Mouse (Mus musculus): ENCODE results near the gene Zswim7. TPM values are rescaled to one million over a fixed set of nuclear protein-coding genes. Genes with fewer than 3 reads are reported as not detected.

Zswim7 gene
- total RNA-seq (2014; rRNA removed) (7.3 and 19.6 TPM in 2 replicates), polyA plus RNA-seq (2015; fragmentation: Nextera tagmentation; extraction: Ambion mirVana) (19.6 and 23.6 TPM in 2 replicates)

- H3K9me3 ChIP-seq (ENCODE audit: low read length): no peaks in the 10 kb centered on the region
- peak within 1 kb of the TSS; percentile 90 for H3K27ac ChIP-seq (ENCODE audit: low read depth, low read length)
- H3K4me1 ChIP-seq (ENCODE audit: insufficient read depth): no peaks in the 10 kb centered on the region
- no peaks in the 10 kb centered on the region for H3K27me3 ChIP-seq (ENCODE audit: insufficient read depth, low read length)
- WGBS: under 1% methylated on average over 67 of the region's 68 CpGs
- peaks cover 12% of the 10 kb centered on the region for H3K36me3 ChIP-seq (ENCODE audit: insufficient read depth)
- H3K4me2 ChIP-seq (ENCODE audit: low read depth): peak within 1 kb of the TSS; percentile 71
- peak within 1 kb of the TSS; percentile 74 for H3K4me3 ChIP-seq (ENCODE audit: low read depth, low read length)
- TF ChIP-seq CTCF (IDR thresholded peaks at IDR 0.05; ENCODE audit: low read depth): peak; percentile 83
- ATAC-seq: peak; percentile 97
- peak within 1 kb of the TSS; percentile 82 for H3K9ac ChIP-seq
- DNase-seq: peak; percentile 96
These were observed at the start of gene Zswim7, which contains the start of gene Ttc19 for GRCm38 (mm10) chr11:62280675-62281600. TSS of gene Zswim7 (minus strand) at chr11:62281375. TSS of gene Ttc19 (plus strand) at chr11:62281473.

- H3K4me2 ChIP-seq (ENCODE audit: low read depth): no peak overlapping the region
- peaks cover 72% of the 10 kb centered on the region for H3K36me3 ChIP-seq (ENCODE audit: insufficient read depth)
- DNase-seq: no peak
- H3K9ac ChIP-seq: no peak overlapping the region
- no peak overlapping the region for H3K4me3 ChIP-seq (ENCODE audit: low read depth, low read length)
- H3K9me3 ChIP-seq (ENCODE audit: low read length): no peaks in the 10 kb centered on the region
- no peak for TF ChIP-seq CTCF (IDR thresholded peaks at IDR 0.05; ENCODE audit: low read depth)
- H3K4me1 ChIP-seq (ENCODE audit: insufficient read depth): no peaks in the 10 kb centered on the region
- no peaks in the 10 kb centered on the region for H3K27me3 ChIP-seq (ENCODE audit: insufficient read depth, low read length)
- no peak overlapping the region for H3K27ac ChIP-seq (ENCODE audit: low read depth, low read length)
- 94% methylated on average over 3 of the region's 3 CpGs for WGBS
- no peak for ATAC-seq
These were observed 42.5 kb upstream of the Zswim7 start for GRCm38 (mm10) chr11:62323659-62324058.

GRCm38 (mm10) chr11:62320097-62320496 is 38.9 kb upstream of the Zswim7 start:
- H3K9ac ChIP-seq: no peak overlapping the region
- no peak overlapping the region for H3K4me3 ChIP-seq (ENCODE audit: low read depth, low read length)
- no peak for DNase-seq
- WGBS: 94% methylated on average over 3 of the region's 3 CpGs
- TF ChIP-seq CTCF (IDR thresholded peaks at IDR 0.05; ENCODE audit: low read depth): no peak
- H3K27ac ChIP-seq (ENCODE audit: low read depth, low read length): no peak overlapping the region
- ATAC-seq: no peak
- no peaks in the 10 kb centered on the region for H3K27me3 ChIP-seq (ENCODE audit: insufficient read depth, low read length)
- H3K9me3 ChIP-seq (ENCODE audit: low read length): no peaks in the 10 kb centered on the region
- H3K36me3 ChIP-seq (ENCODE audit: insufficient read depth): peaks cover 68% of the 10 kb centered on the region
- no peaks in the 10 kb centered on the region for H3K4me1 ChIP-seq (ENCODE audit: insufficient read depth)
- H3K4me2 ChIP-seq (ENCODE audit: low read depth): no peak overlapping the region

- Histone ChIP-seq H3K4me3 (ENCODE audit: low read depth, low read length) (no peak overlapping the region), H3K4me2 (ENCODE audit: low read depth) (no peak overlapping the region), H3K9ac (no peak overlapping the region), H3K27ac (ENCODE audit: low read depth, low read length) (no peak overlapping the region), H3K4me1 (ENCODE audit: insufficient read depth) (no peaks in the 10 kb centered on the region), H3K9me3 (ENCODE audit: low read length) (no peaks in the 10 kb centered on the region), H3K27me3 (ENCODE audit: insufficient read depth, low read length) (no peaks in the 10 kb centered on the region), H3K36me3 (ENCODE audit: insufficient read depth) (peaks cover 74% of the 10 kb centered on the region)
- TF ChIP-seq CTCF (IDR thresholded peaks at IDR 0.05; ENCODE audit: low read depth): no peak
- DNase-seq: no peak
- 87% methylated on average over 11 of the region's 11 CpGs for WGBS
- ATAC-seq: no peak
These were observed 36.6 kb upstream of the Zswim7 start for GRCm38 (mm10) chr11:62317746-62318145.

- H3K9ac ChIP-seq: no peak overlapping the region
- no peak for TF ChIP-seq CTCF (IDR thresholded peaks at IDR 0.05; ENCODE audit: low read depth)
- no peaks in the 10 kb centered on the region for H3K9me3 ChIP-seq (ENCODE audit: low read length)
- peaks cover 60% of the 10 kb centered on the region for H3K36me3 ChIP-seq (ENCODE audit: insufficient read depth)
- no peak overlapping the region for H3K4me2 ChIP-seq (ENCODE audit: low read depth)
- ATAC-seq (no peak), DNase-seq (no peak)
- WGBS: 96% methylated on average over 5 of the region's 5 CpGs
- no peak overlapping the region for H3K27ac ChIP-seq (ENCODE audit: low read depth, low read length)
- H3K4me3 ChIP-seq (ENCODE audit: low read depth, low read length): no peak overlapping the region
- no peaks in the 10 kb centered on the region for H3K4me1 ChIP-seq (ENCODE audit: insufficient read depth)
- no peaks in the 10 kb centered on the region for H3K27me3 ChIP-seq (ENCODE audit: insufficient read depth, low read length)
These were observed 33.8 kb upstream of the Zswim7 start for GRCm38 (mm10) chr11:62314984-62315383.

GRCm38 (mm10) chr11:62309296-62309695 is 28.1 kb upstream of the Zswim7 start:
- no peak for TF ChIP-seq CTCF (IDR thresholded peaks at IDR 0.05; ENCODE audit: low read depth)
- Histone ChIP-seq H3K27me3 (ENCODE audit: insufficient read depth, low read length) (no peaks in the 10 kb centered on the region), H3K9me3 (ENCODE audit: low read length) (no peaks in the 10 kb centered on the region), H3K4me2 (ENCODE audit: low read depth) (no peak overlapping the region), H3K36me3 (ENCODE audit: insufficient read depth) (peaks cover 45% of the 10 kb centered on the region), H3K4me1 (ENCODE audit: insufficient read depth) (no peaks in the 10 kb centered on the region), H3K4me3 (ENCODE audit: low read depth, low read length) (no peak overlapping the region), H3K27ac (ENCODE audit: low read depth, low read length) (no peak overlapping the region), H3K9ac (no peak overlapping the region)
- 99% methylated on average over 2 of the region's 2 CpGs for WGBS
- no peak for ATAC-seq
- no peak for DNase-seq

- no peaks in the 10 kb centered on the region for H3K4me1 ChIP-seq (ENCODE audit: insufficient read depth)
- H3K9me3 ChIP-seq (ENCODE audit: low read length): no peaks in the 10 kb centered on the region
- no peak overlapping the region for H3K27ac ChIP-seq (ENCODE audit: low read depth, low read length)
- no peak overlapping the region for H3K9ac ChIP-seq
- H3K4me3 ChIP-seq (ENCODE audit: low read depth, low read length): no peak overlapping the region
- H3K36me3 ChIP-seq (ENCODE audit: insufficient read depth): peaks cover 29% of the 10 kb centered on the region
- no peak for TF ChIP-seq CTCF (IDR thresholded peaks at IDR 0.05; ENCODE audit: low read depth)
- H3K27me3 ChIP-seq (ENCODE audit: insufficient read depth, low read length): no peaks in the 10 kb centered on the region
- DNase-seq: no peak
- whole genome bisulfite sequencing: 79% methylated on average over 2 of the region's 2 CpGs
- no peak for ATAC-seq
- H3K4me2 ChIP-seq (ENCODE audit: low read depth): no peak overlapping the region
These were observed 24.7 kb upstream of the Zswim7 start for GRCm38 (mm10) chr11:62305866-62306265.
